In the genomic region with DNA sequence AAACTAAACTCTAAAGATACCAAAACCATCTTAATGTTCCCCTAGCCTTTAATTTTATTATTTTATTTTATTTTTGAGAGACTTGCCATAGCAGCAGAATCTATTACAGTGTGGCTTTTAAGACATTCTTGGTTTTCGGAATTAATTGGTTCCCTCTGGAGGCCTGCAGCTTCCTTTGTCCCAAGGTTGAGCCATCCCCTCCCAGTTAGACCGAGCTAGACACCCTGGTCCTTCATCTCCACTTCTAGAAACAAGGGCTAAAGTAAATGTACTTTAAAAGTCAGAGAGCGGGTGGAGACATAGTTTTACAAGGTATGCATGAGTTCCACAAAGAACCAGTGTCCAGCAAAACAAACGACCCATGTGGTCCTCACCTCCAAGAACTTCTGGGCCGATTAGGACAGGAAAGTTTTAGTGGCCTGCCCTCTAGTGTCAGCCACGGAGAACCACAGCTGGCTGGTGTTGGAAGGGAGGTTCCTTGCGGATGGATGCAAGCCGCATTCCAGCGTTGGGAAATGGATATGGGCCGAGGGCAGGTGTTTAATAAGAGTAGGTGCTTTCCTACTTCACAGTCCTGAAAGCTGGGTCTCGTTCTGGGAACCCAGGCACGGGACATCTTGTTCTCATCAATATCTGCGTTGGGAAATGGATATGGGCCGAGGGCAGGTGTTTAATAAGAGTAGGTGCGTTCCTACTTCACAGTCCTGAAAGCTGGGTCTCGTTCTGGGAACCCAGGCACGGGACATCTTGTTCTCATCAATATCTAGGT, we compare ENCODE assay signal across 8 mouse cellular contexts.
DNase-seq lines count a peak whose midpoint lies in the region; ATAC-seq and TF ChIP-seq lines count a peak whose summit lies in the region.

No protein-coding gene starts in this region.

- 30% methylated on average over 17 of the region's 17 CpGs for WGBS in cerebellum, adult 2 months
- WGBS in forebrain, postnatal 0 days: 29% methylated on average over 17 of the region's 17 CpGs
- 38% methylated on average over 17 of the region's 17 CpGs for WGBS in hindbrain, embryonic 12.5 days

- POLR2A ChIA-PET in Patski (lab: Charles Lee): interaction anchor here (0.5 to 1.0 kb wide), 3 partner anchors 159 to 260 kb away, joined by 3 to 4 read pairs (median 3); no protein-coding TSS in a partner anchor

- H3K27me3 ChIP-seq in Patski: no peaks in the 10 kb centered on the region
- no peaks in the 10 kb centered on the region for H3K27me3 ChIP-seq in cerebellum, adult 2 months (ENCODE audit: control insufficient read depth, insufficient read depth, low read length)
- no peaks in the 10 kb centered on the region for H3K27me3 ChIP-seq in forebrain, postnatal 0 days (ENCODE audit: insufficient read depth, low read length)
- H3K27me3 ChIP-seq in hindbrain, embryonic 12.5 days: no peaks in the 10 kb centered on the region

- no peak overlapping the region for H3K27ac ChIP-seq in cerebellum, adult 2 months (ENCODE audit: insufficient read depth, low read length)
- no peak overlapping the region for H3K27ac ChIP-seq in forebrain, postnatal 0 days (ENCODE audit: low read depth, low read length)
- no peak overlapping the region for H3K27ac ChIP-seq in hindbrain, embryonic 12.5 days

- no peak for TF ChIP-seq POLR2A in cerebellum, adult 2 months (IDR thresholded peaks at IDR 0.05; ENCODE audit: borderline replicate concordance, insufficient read depth, low read length)

- no peak overlapping the region for H3K4me2 ChIP-seq in forebrain, postnatal 0 days (ENCODE audit: low read depth)
- H3K4me2 ChIP-seq in hindbrain, embryonic 12.5 days (replicated peaks): no peak overlapping the region

- H3K9me3 ChIP-seq in forebrain, postnatal 0 days (ENCODE audit: low read length): no peaks in the 10 kb centered on the region
- H3K9me3 ChIP-seq in hindbrain, embryonic 12.5 days (replicated peaks): no peaks in the 10 kb centered on the region

- DNase-seq in Patski (ENCODE audit: low read depth, low spot score): peak; percentile 43
- peak; percentile 76 to 78 for DNase-seq in cerebellum, adult 2 months
- DNase-seq in forebrain, postnatal 0 days: peak; percentile 81
- DNase-seq in layer of hippocampus, adult 9-10 months (ENCODE audit: low spot score): peak; percentile 42
- DNase-seq in lung, postnatal 25 days (ENCODE audit: low spot score): peak; percentile 77
- DNase-seq in right cerebral cortex, adult 18-20 months: peak; percentile 74

- no peak for TF ChIP-seq CTCF in Patski (IDR thresholded peaks at IDR 0.05)
- TF ChIP-seq CTCF in cerebellum, adult 2 months (IDR thresholded peaks at IDR 0.05; ENCODE audit: borderline replicate concordance, insufficient read depth, low read depth, low read length): peak; percentile 95
- TF ChIP-seq CTCF in forebrain, postnatal 0 days (IDR thresholded peaks at IDR 0.05; ENCODE audit: low read depth): peak; percentile 94

- H3K9ac ChIP-seq in forebrain, postnatal 0 days: no peak overlapping the region
- no peak overlapping the region for H3K9ac ChIP-seq in hindbrain, embryonic 12.5 days

- CTCF ChIA-PET in Patski (lab: Charles Lee): interaction anchor here (0.7 to 3.6 kb wide), 19 partner anchors 10 to 451 kb away, joined by 3 to 16 read pairs (median 3); no protein-coding TSS in a partner anchor

- H3K36me3 ChIP-seq in forebrain, postnatal 0 days (ENCODE audit: insufficient read depth): no peaks in the 10 kb centered on the region
- peaks cover 7% of the 10 kb centered on the region; the same call in 1 of the 2 replicates for H3K36me3 ChIP-seq in hindbrain, embryonic 12.5 days

- no peak overlapping the region for H3K4me3 ChIP-seq in cerebellum, adult 2 months (replicated peaks; ENCODE audit: insufficient read depth, low read depth, low read length)
- H3K4me3 ChIP-seq in forebrain, postnatal 0 days (ENCODE audit: low read depth, low read length): no peak overlapping the region
- H3K4me3 ChIP-seq in hindbrain, embryonic 12.5 days: no peak overlapping the region

- ATAC-seq in Patski: peak; percentile 92
- ATAC-seq in forebrain, postnatal 0 days: peak; percentile 78
- ATAC-seq in hindbrain, embryonic 12.5 days (ENCODE audit: low FRiP score): peak; percentile 74
- no peak for ATAC-seq in monocyte, adult 5-6 weeks (replicated peaks; ENCODE audit: insufficient number of reproducible peaks, low FRiP score, low TSS enrichment, poor library complexity, severe bottlenecking)

- in situ Hi-C loops in Patski (cut with MboI; ENCODE audit: low pct_unique_long_range_greater_than_20kb): no loop called here

- H3K4me1 ChIP-seq in cerebellum, adult 2 months (ENCODE audit: control insufficient read depth, insufficient read depth, low read length): peaks cover 5% of the 10 kb centered on the region; the same call in 1 of the 2 replicates
- H3K4me1 ChIP-seq in forebrain, postnatal 0 days (ENCODE audit: insufficient read depth): no peaks in the 10 kb centered on the region
- H3K4me1 ChIP-seq in hindbrain, embryonic 12.5 days: peaks cover 6% of the 10 kb centered on the region; the same call in 1 of the 2 replicates
